Mouse (Mus musculus): ENCODE data around the gene Scgb2b11. TPM values are rescaled to one million over a fixed set of nuclear protein-coding genes. Genes with fewer than 3 reads are reported as not detected.
"Not testable (repeated sequence)": the region's sequence is repeated elsewhere in the genome, so short reads cannot be mapped to it uniquely, and the experiment has no call there.

The Scgb2b11 gene
- total RNA-seq (2021): not detected
- long read RNA-seq, experiment 1: 0 reads
- long read RNA-seq, experiment 2: 0 reads

- DNase-seq: not testable (repeated sequence)
Measured at GRCm38 (mm10) chr7:32211045-32211444, at the start of gene Scgb2b11. Scgb2b11 (minus strand) TSS chr7:32211145.

GRCm38 (mm10) chr7:32222540-32222939 lies 11.6 kb upstream of the Scgb2b11 start, which contains the start of gene Scgb1b11:
Scgb1b11 (plus strand) TSS chr7:32222840.
- DNase-seq: not testable (repeated sequence)

Other genes with a start within 250 kb of the Scgb2b11 start
- gene Scgb1b10, start 110.3 kb downstream of the Scgb2b11 start, total RNA-seq (2021): not detected
- gene Scgb1b11, start 11.7 kb upstream of the Scgb2b11 start, total RNA-seq (2021): not detected
- not detected for gene Scgb2b12, start 116.1 kb upstream of the Scgb2b11 start, total RNA-seq (2021)
- gene Scgb1b12, start 123.0 kb upstream of the Scgb2b11 start, total RNA-seq (2021): not detected
- not detected for gene Scgb1b29, start 230.4 kb upstream of the Scgb2b11 start, total RNA-seq (2021)